Mouse (Mus musculus) midbrain, embryonic 13.5 days (tissue): ENCODE measurements around the gene Fes. TPM values are rescaled to one million over a fixed set of nuclear protein-coding genes. Genes with fewer than 3 reads are reported as not detected.

Experiments
- ATAC-seq: fragments of 200-750 bp; cut with Nextera tagmentation; 2 replicates; pipeline ENCODE4 v1.8.0; 2017; ENCODE audit warnings: mild to moderate bottlenecking, moderate TSS enrichment, moderate library complexity
- H3K27ac ChIP-seq: fragments of 300-500 bp; sonication (generic); 2 replicates; pipeline ENCODE4 v1.5.1; 2015; ENCODE audit warnings: inconsistent platforms, mild to moderate bottlenecking, moderate library complexity
- H3K27me3 ChIP-seq: fragments of 300-500 bp; sonication (generic); 2 replicates; pipeline ENCODE4 v1.6.1; 2015; ENCODE audit warnings: mild to moderate bottlenecking, inconsistent platforms
- H3K36me3 ChIP-seq: fragments of 300-500 bp; sonication (generic); 2 replicates; pipeline ENCODE4 v1.6.1; 2015; ENCODE audit warnings: mild to moderate bottlenecking, inconsistent platforms
- H3K4me1 ChIP-seq: fragments of 300-500 bp; sonication (generic); replicated peaks from 2 replicates; pipeline ENCODE4 v1.6.1; 2015; ENCODE audit warnings: inconsistent platforms
- H3K4me2 ChIP-seq: fragments of 300-500 bp; sonication (generic); replicated peaks from 2 replicates; pipeline ENCODE4 v1.6.1; 2015; ENCODE audit warnings: moderate library complexity, mild to moderate bottlenecking, inconsistent platforms
- H3K4me3 ChIP-seq: fragments of 300-500 bp; sonication (generic); replicated peaks from 2 replicates; pipeline ENCODE4 v1.5.1; 2015; ENCODE audit warnings: mild to moderate bottlenecking, inconsistent platforms
- H3K9ac ChIP-seq: fragments of 300-500 bp; sonication (generic); replicated peaks from 2 replicates; pipeline ENCODE4 v1.6.1; 2015; ENCODE audit warnings: mild to moderate bottlenecking, inconsistent platforms
- H3K9me3 ChIP-seq: fragments of 300-500 bp; sonication (generic); 2 replicates; pipeline ENCODE4 v1.6.1; 2016; ENCODE audit warnings: mild to moderate bottlenecking, inconsistent platforms
- WGBS: fragments of 180-500 bp; shearing (Covaris S2); methylation state at CpG from one replicate; pipeline ENCODE4 v1.1.7; 2015; 5-methylcytosine and 5-hydroxymethylcytosine counted together
- polyA plus RNA-seq: library from polyadenylated mRNA; unstranded; fragments of >200 nt; fragmentation: Nextera tagmentation; extraction: Ambion mirVana; gene quantifications from 2 replicates; pipeline ENCODE4 v1.2.1, GENCODE M21; 2015

Gene Fes
- polyA plus RNA-seq, 1 experiment from 2014 or later = 5.0 TPM

DNA sequence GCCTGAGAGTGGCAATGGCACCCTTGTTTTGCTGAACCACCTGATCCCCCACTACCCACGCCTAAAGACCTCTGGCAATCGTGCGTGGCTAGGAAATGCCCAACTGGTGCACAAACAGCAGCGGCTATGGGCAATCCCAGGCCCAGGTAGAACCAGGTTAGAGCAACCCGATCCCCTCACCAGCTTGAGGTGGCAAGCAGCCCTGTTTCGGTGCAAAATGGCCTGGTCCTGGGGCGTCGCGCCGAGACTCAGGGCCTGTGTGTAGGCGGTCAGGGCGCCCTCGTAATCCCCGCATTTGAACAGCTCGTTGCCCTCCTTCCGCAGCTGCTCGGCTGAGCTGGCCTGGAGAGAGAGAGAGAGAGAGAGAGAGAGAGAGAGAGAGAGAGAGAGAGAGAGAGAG lies 48.4 kb downstream of the Fes start:
- no peaks in the 10 kb centered on the region for H3K27me3 ChIP-seq
- peak overlapping the region; percentile 59 for H3K4me3 ChIP-seq
- WGBS = 10% methylated on average over 17 of the region's 17 CpGs
- H3K4me1 ChIP-seq = peaks cover 54% of the 10 kb centered on the region
- H3K4me2 ChIP-seq = peak overlapping the region; percentile 90
- H3K9ac ChIP-seq = peak overlapping the region; percentile 87
- peak; percentile 15; the same call in 1 of the 2 replicates for ATAC-seq
- H3K36me3 ChIP-seq = peaks cover 36% of the 10 kb centered on the region
- H3K9me3 ChIP-seq = no peaks in the 10 kb centered on the region
- H3K27ac ChIP-seq = peak overlapping the region; percentile 86

DNA sequence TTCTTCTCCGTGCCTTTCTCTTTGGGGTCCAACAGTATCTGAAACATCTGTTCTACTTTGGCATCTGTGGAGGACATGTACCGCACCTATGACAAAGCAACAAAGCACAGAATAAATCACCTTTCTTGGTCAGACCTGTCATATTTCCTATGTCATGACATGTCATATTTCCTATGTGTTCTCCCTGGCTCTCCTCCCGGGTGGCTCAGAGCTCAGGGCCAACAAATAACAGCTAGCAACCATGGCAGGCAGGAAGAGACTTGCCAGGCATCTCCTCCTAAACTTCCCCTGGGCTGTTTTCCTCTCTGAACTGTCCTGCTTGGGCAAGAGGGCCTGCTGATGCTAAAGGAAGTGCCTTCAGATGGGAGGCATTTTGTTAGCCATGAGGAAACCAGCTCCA lies 50.8 kb downstream of the Fes start:
- H3K9ac ChIP-seq = no peak overlapping the region
- no peaks in the 10 kb centered on the region for H3K9me3 ChIP-seq
- no peak overlapping the region for H3K27ac ChIP-seq
- peaks cover 39% of the 10 kb centered on the region for H3K4me1 ChIP-seq
- H3K27me3 ChIP-seq = no peaks in the 10 kb centered on the region
- ATAC-seq = no peak
- peaks cover 60% of the 10 kb centered on the region for H3K36me3 ChIP-seq
- 92% methylated on average over 3 of the region's 3 CpGs for WGBS
- no peak overlapping the region for H3K4me2 ChIP-seq
- no peak overlapping the region for H3K4me3 ChIP-seq

DNA sequence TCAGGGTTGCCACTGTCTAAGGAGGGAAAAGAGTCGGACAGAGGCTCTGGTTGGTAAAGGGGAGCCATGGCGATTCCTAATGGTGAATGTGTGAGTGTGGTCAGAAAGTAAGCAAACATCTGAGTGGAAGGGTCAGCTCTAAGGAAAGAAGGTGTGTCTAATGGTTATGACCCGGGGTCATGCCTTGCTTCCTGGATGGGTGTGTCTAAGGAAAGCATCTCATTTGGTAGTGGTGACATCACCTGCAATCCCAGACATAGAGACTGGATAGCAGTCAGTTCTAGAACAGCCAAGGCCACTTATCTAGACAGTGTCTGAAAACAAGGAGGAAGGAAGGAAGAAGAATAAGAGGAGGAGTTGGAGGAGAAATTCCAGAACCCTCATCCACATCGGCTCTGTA lies 52.9 kb downstream of the Fes start:
- no peak overlapping the region for H3K4me2 ChIP-seq
- peaks cover 81% of the 10 kb centered on the region for H3K36me3 ChIP-seq
- H3K9me3 ChIP-seq = no peaks in the 10 kb centered on the region
- no peak overlapping the region for H3K9ac ChIP-seq
- H3K4me1 ChIP-seq = peaks cover 23% of the 10 kb centered on the region
- H3K4me3 ChIP-seq = no peak overlapping the region
- 96% methylated on average over 4 of the region's 4 CpGs for WGBS
- no peak for ATAC-seq
- no peaks in the 10 kb centered on the region for H3K27me3 ChIP-seq
- no peak overlapping the region for H3K27ac ChIP-seq

GRCm38 (mm10) chr7:80331433-80331832 lies 56.3 kb downstream of the Fes start:
- no peaks in the 10 kb centered on the region for H3K9me3 ChIP-seq
- H3K36me3 ChIP-seq = peaks cover 100% of the 10 kb centered on the region
- no peak overlapping the region for H3K4me3 ChIP-seq
- no peaks in the 10 kb centered on the region for H3K27me3 ChIP-seq
- H3K4me2 ChIP-seq = no peak overlapping the region
- WGBS = 96% methylated on average over 19 of the region's 19 CpGs
- ATAC-seq = no peak
- H3K4me1 ChIP-seq = no peaks in the 10 kb centered on the region
- no peak overlapping the region for H3K27ac ChIP-seq
- H3K9ac ChIP-seq = no peak overlapping the region

- Histone ChIP-seq H3K27ac (no peak overlapping the region), H3K9me3 (no peaks in the 10 kb centered on the region), H3K4me3 (no peak overlapping the region), H3K4me2 (no peak overlapping the region), H3K9ac (no peak overlapping the region), H3K36me3 (peaks cover 100% of the 10 kb centered on the region), H3K4me1 (peaks cover under 1% of the 10 kb centered on the region; the same call in 1 of the 2 replicates), H3K27me3 (no peaks in the 10 kb centered on the region)
- WGBS = 88% methylated on average over 8 of the region's 8 CpGs
- no peak for ATAC-seq
These were observed 57.5 kb downstream of the Fes start for GRCm38 (mm10) chr7:80330278-80330677.

Other genes with a start within 250 kb of the Fes start
- 22.8 and 24.0 TPM in 2 replicates for gene Sema4b, start 201.1 kb downstream of the Fes start, polyA plus RNA-seq
- gene Cib1, start 155.1 kb downstream of the Fes start, polyA plus RNA-seq = 30.1 and 38.1 TPM in 2 replicates
- 4.2 and 4.3 TPM in 2 replicates for gene Gdpgp1, start 155.1 kb downstream of the Fes start, polyA plus RNA-seq
- gene Ttll13, start 141.6 kb downstream of the Fes start, polyA plus RNA-seq = 1.9 and 2.0 TPM in 2 replicates
- gene Ngrn, start 126.7 kb downstream of the Fes start, polyA plus RNA-seq = 63.8 and 64.3 TPM in 2 replicates
- 25.1 and 25.2 TPM in 2 replicates for gene Vps33b, start 118.3 kb downstream of the Fes start, polyA plus RNA-seq
- gene Prc1, start 93.5 kb downstream of the Fes start, polyA plus RNA-seq = 75.2 and 78.9 TPM in 2 replicates
- gene Rccd1, start 63.5 kb downstream of the Fes start, polyA plus RNA-seq = 13.6 and 16.5 TPM in 2 replicates
- 52.5 and 58.6 TPM in 2 replicates for gene Unc45a, start 46.9 kb downstream of the Fes start, polyA plus RNA-seq
- 22.6 and 26.4 TPM in 2 replicates for gene Hddc3, start 44.8 kb downstream of the Fes start, polyA plus RNA-seq
- gene Man2a2, start 16.6 kb downstream of the Fes start, polyA plus RNA-seq = 19.4 and 21.3 TPM in 2 replicates
- gene Furin, start 17.5 kb upstream of the Fes start, polyA plus RNA-seq = 3.2 and 3.6 TPM in 2 replicates
- 16.6 and 18.2 TPM in 2 replicates for gene Blm, start 147.2 kb upstream of the Fes start, polyA plus RNA-seq